Mouse (Mus musculus): ENCODE measurements around the gene Col6a6.

The Col6a6 gene

DNA sequence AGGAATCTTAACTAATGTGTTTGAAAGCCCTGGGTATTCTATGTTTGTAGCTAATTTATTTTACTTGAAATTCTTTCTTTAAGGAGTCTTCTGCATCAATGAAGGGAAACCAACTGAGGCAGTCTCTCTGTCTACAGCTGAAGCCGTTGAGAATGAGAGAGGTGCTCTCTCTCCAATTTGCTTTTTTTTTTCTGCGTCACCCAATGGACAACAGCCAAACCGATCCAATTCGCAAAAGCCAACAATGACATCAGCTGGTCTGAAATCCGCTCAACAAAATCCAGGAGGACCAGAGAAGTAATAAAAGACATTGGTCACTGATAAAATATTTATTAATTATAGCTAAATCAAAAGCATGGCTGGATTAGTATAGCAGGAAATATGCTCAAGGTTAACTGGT, 26.5 kb downstream of the Col6a6 start:
- no peak for DNase-seq (ENCODE audit: low spot score)

DNA sequence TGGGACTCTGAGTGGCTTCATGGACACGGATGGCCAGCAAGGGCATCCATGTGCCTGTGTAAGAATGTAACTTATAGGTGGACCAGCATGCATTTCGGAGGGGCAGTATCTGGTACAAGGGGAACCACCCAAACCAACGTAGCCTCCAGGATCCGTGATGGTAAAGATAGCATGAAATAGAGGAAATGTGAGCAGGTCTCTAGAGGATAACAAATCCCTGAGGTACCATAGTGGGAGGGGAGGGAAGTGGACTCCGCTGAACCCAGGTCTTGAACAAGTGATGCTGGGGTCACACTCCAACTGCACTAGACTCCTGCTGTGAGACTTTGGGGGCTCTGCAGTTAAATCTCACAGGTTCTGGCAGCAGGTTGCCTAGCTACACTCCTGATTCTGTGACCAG, 27.7 kb downstream of the Col6a6 start:
- no peak for DNase-seq (ENCODE audit: low spot score)

DNA sequence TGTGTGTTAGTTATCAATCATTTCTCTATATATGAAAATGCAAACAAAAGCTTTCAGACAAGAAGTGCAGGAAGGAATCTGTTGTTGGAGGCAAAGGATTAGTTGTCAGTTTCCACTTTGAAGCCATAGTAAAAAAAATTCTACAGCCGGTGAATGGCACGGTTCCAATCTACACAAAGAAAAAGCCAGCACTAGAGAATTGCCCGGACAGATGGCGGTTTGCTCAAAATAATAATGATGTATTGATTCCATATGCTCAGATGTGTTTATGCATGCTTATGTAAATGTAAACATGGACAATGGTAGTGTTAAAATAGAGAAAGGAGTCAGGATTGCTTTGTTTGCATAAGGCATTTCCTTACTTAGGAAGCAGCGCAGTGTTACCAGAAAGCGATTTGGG, 31.8 kb downstream of the Col6a6 start:
- no peak for DNase-seq (ENCODE audit: low spot score)

DNA sequence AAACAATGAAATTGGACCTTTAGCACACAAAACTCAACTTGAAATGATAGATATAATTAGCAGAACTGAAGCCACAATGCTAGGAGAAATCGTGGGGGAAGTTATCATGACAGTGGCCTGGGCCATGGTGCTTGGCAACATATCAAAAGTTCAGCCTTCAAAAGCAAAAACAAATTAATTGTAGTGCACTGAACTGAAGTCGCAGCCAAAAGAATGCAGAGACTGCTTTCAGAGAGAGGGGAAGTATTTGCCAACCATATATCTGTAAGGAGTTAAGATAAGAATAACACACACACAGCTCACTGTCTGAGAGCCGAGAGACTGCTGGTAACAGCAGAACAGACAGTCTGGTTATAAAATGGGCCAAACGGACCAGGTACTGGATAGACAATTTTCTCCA, 33.0 kb downstream of the Col6a6 start:
- no peak for DNase-seq (ENCODE audit: low spot score)

DNA sequence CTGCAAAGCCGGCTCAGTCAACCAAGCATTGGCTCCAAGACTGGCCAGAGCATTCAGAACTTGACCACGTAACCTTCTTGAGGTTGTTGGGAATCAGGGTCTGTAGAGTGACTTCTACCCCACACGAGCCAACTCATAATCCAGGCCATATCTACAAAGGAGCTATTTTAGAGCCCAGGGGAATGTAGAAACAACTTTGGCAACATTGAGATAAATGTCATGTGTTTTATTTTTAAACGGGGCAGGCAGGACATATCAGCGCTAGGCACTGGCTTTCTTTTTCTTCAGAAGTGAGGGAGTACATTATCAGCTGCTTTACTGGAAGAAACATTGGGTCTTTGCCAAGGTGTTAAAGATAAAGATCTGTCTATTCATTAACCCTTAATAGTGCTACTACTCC, 36.1 kb downstream of the Col6a6 start:
- DNase-seq (ENCODE audit: low spot score), result no peak

DNA sequence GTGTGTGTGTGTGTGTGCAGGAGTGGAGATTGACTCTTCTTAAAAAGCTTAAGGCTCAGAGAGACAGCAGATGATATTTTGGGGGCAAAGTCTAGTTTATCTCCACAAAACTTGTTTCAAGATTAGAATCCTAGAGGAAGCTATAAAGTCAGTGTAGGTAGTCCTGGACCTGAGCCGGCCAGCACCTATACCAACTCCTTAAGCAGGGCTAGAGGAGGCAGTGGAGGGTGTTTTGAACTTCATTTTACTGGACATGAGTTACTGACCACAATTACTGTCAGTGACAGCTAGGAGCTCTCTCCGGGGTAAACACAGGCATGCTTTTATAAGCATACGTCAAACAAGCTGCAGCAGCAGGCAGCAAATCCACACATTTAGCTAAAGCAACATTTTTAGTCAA, 39.8 kb downstream of the Col6a6 start:
- no peak for DNase-seq (ENCODE audit: low spot score)

DNA sequence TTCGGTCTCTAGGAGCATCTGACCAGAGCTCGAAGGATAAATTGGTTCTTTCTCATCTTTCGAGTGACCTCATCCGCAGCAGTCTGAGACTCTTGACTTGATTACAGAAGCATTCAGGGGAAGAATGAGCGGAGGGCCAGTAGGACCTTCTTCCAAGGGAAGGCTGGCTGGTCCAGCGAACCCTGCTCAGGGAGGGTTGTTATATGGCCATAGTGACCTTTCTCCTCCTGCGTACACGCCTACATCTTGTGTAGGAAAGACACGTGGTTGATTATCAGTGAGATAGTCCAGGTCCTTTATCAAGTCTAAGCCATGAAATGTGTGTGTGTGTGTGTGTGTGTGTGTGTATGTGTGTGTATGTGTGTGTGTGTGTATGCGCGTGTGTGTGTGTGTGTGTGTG, 40.2 kb downstream of the Col6a6 start:
- no peak for DNase-seq (ENCODE audit: low spot score)

DNA sequence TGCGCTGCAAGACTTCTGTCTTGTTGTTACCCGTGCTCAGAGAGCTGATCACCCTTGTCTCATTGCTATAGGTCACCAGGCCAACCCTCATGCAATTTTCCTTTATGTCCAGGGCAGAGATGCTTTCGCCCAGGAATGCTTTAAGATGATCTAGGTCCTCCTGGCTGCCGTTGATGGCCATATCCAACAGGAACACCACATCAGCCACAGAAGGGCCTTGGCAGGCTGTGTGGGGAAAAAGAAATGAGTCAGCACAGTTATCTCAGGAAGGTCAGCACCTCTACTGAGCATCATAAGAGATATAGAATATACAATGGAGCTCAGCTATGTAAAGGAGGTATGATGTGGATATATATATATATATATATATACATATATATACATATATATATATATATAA, 43.9 kb downstream of the Col6a6 start:
- no peak for DNase-seq (ENCODE audit: low spot score)

DNA sequence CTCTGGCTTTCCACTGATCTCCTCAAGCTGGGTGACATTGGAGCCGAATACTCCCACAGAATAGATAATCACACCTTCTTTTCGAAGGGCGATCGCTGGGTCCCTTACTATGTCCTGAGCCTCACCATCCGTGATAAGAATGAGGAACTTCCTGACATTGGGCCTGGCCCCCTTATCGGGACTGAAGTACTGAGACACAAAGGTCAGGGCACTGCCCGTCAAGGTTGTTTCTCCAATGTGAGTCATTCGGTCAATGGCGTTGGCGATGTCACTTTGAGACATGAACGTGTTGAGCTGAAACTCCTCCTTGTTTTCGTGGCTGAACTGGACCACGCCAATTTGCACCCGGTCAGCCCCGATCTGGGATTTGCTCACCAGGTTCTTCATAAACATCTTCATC, 47.3 kb downstream of the Col6a6 start:
- no peak for DNase-seq (ENCODE audit: low spot score)

DNA sequence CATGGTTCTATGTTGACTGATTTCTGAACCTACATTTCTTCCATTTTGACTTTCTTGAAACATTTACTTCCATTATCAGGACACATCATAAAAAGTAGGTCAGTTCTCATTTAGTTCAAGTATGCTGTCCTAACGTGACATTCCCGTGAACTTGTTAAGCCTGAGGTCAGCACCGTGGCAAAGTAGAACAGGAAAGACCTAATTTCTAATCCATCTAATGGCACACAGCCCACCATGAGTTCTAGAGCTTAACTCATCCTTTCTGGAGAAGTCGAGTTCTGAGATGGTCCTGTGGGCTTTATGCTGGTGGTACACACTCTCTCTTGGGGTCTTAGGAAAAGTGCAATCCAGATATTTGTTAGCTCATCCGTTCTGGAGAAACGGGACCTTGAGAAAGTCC, 49.2 kb downstream of the Col6a6 start:
- DNase-seq (ENCODE audit: low spot score), result no peak

DNA sequence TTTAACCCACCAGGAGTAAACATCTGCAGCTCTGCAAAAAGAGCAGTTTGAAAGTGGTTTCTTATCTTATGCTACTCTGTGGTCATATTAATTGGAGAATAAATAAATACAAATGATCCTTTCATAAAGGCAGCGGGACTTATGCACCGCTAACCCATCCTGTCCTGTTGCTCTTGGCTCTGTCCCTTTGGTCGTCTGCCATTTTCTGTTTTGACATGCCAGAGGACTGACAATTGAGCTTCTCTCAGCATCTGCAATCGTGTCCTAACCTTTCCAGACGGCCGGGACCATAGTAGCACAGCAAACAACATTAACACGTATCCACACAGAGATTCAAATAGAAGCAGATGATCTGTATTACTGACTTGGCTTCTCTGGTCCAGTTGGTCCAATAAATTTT, 53.1 kb downstream of the Col6a6 start:
- DNase-seq (ENCODE audit: low spot score), result no peak

DNA sequence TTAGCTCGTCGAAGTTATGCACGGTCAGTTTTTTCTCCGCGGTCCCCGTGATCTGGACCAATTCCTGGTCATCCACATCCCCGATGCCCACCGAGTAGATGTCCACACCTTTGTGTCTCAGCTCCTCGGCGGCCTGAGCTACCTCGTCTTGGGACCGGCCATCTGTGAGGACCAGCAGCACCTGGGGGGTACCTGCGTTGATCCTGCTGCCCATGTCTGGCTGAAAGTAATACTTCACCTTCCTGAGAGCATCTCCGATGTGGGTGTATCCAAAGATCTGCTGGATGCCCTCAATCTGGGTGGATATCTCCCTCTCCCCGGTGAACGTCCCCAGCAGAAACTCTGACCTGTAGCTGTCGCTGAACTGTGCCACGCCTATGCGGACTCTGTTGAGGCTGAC, 53.6 kb downstream of the Col6a6 start:
- no peak for DNase-seq (ENCODE audit: low spot score)

DNA sequence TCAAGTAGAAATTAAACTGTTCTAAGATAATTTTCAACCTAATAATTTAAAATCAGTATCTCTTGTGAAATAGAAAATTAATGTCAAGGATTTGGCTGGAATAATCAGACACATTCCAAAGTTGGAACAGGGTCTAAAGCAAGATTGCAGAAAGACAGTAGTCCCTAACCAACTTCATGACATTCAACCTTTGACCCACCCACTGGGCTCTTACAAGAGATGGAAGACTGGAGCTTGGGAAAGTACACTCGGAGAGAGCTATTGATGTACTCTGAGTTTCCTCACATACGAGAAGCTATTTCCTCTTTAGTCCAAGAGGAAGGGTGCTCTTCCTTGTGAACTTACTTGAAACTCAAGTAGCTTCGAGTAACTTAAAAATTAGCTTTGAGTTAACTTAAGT, 56.6 kb downstream of the Col6a6 start:
- DNase-seq (ENCODE audit: low spot score), result no peak

DNA sequence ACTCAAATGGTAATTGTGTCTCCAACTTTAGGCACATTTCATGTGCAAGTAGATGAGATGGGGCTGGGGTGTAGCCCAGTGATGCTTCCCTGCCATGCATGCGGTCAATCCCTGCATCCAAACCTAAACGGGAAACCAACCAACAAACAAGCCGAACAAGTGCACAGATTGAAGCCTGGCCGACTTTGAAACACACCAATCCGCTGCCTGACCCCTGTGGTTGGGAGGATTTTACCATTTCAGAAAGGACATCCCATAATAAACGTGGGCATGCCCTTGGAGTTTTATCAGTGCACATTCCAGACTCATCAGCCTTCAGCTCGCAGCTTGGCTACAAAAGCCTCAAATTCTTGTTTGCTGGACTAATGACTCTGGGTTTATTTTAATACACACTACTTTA, 57.3 kb downstream of the Col6a6 start:
- no peak for DNase-seq (ENCODE audit: low spot score)

DNA sequence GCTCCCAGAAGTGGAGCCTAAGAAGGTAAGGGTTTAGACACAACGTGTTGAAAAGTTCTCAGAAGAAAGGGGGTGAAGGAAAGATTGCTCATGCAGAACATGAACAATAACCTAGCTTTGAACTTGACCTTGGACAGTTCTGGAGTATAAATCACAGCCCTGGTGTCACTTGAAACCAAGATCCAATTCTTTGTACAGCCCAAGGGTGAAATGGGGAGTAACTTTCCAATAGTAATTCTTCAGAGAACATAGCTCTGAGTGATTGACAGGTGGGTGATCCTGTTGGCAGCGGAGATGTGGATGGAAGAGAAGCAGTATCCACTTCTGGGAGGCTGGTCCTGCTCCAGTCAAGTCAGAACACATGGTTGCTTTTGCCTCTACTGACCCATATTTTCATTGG, 62.1 kb downstream of the Col6a6 start:
- no peak for DNase-seq (ENCODE audit: low spot score)

DNA sequence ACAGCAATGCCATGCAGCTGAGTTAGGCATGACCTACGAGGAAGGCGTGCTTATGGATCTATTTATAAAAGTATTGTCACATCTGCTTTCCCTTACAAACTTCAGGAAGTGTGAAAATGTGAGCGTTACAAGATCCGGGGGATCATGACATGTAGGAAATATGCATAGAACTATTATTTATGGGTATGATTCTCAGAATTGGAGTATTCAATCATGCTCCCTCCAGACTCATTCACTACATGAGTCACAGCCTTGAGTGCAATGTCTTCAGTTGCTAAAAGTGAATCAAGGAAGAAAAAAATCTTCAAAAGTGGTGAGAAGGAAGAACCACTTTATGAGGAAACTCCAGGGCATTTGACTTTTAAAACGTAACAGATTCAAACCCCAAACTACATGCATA, 63.3 kb downstream of the Col6a6 start:
- DNase-seq (ENCODE audit: low spot score), result no peak

DNA sequence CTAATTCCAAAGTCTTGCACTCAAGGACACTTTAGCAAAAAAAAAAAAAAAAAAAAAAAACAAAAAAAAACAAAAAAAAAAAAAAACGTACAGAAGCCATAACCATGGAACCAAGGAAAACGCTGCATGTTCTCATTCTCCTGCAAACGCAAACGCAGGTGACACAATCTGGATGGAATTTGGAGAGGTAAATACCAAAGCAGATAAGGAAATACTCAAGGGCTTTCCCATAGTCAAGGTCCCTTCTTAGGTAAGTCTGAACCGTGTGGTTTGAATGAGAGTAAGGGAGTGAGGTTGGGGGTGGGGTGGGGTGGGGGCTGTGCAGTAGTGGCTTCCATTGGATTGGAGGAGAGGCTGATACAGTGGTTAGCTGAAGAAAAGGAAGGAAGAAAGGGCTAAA, 63.8 kb downstream of the Col6a6 start:
- DNase-seq (ENCODE audit: low spot score), result no peak

DNA sequence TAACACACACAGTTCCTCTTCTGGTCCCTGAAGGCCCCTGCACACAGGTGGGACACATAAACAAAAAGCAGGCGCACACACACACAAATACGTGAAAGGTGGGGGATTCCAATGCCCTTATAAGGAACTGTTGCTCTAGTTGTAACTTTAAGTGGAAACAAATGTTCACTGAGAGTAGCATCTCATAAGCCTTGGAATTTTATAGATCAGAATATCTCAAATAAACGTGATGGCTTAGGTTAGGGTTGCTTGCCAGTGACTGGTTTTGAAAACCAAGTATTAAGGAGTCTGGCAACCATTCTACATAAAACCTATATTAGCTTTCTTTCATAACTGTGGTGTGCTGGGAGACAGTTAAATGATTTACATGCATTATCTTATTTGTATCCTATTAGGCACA, 64.3 kb downstream of the Col6a6 start:
- DNase-seq (ENCODE audit: low spot score), result no peak

DNA sequence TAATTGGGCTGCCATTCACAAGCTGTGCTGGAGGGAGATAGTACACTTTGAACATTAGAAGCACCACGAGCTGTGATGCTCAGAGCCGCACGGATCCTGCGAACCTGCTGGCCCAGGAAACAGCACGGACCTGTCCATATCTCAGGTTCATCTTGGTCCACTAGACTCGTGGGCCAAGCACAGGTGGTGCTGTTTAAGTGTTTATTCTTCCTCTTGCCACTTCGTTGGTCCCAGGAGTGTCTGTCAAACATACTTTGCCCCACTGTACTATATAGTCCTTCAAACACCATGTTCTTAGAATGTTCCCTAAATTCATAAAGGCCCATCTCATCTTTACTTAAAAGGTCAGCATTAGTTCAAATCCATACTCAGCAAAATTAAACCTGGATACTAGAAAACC, 65.7 kb downstream of the Col6a6 start:
- DNase-seq (ENCODE audit: low spot score), result no peak

DNA sequence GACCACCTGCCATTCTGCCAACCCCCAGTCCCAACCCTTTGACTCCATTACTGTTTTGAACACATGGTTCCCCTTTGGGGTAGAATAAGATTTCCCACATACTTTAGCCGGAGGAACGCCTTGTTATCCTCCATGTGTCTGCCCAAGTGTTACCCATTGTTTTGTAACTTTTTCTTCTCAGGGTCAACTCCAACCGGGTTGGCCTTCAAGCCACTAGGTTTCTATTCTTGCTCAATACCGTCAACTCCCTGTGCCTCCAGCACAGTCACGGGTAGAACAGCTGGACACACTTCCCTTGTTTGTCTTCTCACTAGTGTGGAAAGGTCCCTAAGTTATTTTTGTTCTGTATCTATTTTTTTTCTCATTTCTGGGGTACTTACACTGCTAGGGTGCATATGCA, 69.1 kb downstream of the Col6a6 start:
- DNase-seq (ENCODE audit: low spot score), result no peak

DNA sequence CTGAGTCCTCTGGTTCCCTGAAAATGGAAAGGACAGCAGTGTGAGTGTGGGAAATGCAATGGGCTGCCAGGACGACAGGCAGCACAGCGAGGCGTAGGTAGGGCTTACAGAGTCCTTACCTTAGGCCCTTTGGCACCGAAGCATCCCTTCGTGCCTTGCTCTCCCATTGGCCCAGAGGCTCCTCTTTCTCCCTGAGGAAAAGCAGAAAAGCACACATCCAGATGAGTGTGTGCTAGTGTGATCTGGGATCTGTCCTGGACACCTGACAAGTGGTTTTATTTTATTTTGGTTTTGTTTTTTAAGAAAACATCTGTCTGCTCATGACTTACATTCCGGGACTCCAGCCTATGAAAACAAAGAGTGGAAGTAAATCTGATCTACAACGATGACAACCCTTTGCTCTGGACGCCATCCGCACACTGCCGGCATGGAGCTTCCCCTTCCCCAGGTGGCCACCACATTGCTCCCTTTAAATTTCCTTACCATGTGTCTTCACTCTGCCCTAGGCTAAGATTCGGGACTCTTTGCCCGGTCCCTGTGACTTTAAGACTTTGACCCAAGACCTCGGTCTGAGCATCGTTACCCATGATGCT, 69.7 kb downstream of the Col6a6 start:
- no peak for DNase-seq (ENCODE audit: low spot score)

DNA sequence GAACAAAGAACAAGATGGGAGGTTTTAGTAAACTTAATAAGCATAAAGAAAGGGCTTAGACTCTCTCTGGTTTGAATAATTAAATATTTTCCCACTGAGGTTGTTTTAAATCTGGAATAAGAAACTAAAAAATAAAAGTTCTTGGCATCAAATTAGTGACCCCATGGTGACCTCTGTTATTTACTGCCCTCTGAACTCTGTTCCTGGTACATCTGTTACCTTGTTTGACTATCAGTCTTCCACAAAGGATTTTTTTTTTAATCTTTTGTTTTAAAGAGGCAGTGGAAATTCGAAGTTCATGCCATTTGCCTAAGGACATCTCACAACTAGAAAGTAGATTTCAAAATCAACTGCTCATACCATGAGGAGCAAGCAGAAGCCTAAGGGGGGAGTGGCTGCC, 73.7 kb downstream of the Col6a6 start:
- no peak for DNase-seq (ENCODE audit: low spot score)

DNA sequence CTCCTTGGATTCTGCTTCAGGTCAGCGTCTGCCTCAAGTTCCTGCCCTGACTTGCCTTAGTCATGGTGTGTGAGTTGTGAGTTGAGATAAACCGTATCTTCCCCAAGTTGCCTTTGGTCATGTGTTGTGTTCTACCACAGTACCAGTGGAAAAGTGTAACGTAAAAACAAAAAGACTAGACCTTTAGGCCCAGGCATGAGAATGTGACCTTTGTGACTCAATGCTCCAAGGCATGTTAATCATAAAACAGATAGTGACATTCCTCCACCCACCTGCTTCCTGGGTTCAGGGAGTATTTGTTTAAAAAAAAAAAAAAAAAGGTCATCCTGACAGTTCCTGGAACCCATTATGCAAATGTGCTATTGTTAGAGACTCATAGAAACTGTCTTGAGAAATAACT, 82.1 kb downstream of the Col6a6 start:
- DNase-seq (ENCODE audit: low spot score), result no peak

DNA sequence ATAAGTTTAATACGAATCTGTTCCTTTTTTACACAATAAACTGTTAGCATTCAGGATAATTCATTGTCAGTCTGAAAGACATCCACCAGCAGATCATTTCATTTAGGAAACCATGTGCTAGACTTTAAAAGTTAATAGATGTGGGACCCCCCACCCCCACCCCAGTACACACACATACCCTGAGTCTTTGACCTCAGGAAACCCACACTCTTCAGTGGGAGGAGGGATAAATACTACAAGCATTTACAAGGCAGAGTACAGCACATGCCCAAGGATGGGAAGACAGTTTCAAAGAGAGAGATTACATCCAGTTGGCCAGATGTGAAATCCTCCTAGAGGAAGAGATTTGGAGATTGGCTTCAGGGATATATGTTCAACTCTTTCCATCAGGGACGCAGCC, 87.5 kb downstream of the Col6a6 start:
- no peak for DNase-seq (ENCODE audit: low spot score)

DNA sequence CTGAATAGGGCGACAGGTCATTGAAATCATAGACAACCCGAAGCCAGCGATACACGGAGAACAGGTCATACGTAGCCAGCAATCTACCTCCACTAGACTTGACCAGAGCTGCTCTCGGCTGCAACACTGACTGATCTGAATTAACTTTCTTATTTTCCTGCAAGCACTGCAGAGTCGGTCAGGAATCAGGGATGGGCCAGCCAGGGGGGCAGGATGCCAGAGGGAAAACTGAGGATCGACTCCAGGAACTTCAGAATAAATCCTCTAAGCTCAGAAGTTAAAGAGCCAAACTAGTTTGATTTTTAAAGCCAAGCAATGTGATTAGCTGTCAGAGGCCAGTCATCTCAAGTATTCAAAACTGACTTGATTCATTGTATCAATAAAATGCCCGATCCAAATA, 88.5 kb downstream of the Col6a6 start:
- no peak for DNase-seq (ENCODE audit: low spot score)
